Mouse (Mus musculus): ENCODE results near the gene Acap2.

DNA sequence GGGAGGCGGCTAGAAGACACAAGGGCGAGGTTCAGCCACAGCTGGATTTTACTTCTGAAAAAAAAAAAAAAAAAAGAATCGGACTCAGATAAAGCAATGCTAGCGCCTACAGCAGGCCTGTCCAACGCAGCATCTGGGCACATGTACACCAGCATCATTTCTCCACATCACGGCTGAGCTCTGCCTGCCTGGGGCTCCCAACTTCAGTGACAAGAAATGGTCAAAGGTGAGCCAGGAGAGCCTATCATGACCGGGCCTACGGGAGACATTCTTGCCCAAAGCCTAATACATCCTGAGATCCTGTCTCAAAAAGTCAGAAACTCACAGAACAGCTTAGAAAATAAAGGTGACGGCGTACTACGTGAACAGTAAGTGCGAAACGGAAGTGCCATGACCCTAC, 140.3 kb downstream of the Acap2 start:
- no peak for TF ChIP-seq CTCF (IDR thresholded peaks at IDR 0.05; ENCODE audit: low read depth)
- TF ChIP-seq EP300 (optimal IDR thresholded peaks at IDR 0.05), result no peak
